Mouse (Mus musculus) liver, embryonic 13.5 days (tissue): ENCODE results near the gene Hmcn2. TPM values are rescaled to one million over a fixed set of nuclear protein-coding genes. Genes with fewer than 3 reads are reported as not detected.

Experiments used
- ATAC-seq: fragments of 200-750 bp; cut with Nextera tagmentation; 2 replicates; pipeline ENCODE4 v1.8.0; 2017; ENCODE audit warnings: low read depth, mild to moderate bottlenecking, moderate number of reproducible peaks, moderate library complexity
- DNase-seq: peaks from one replicate; pipeline ENCODE4 v3.0.0; 2022
- H3K27ac ChIP-seq: fragments of 300-500 bp; sonication (generic); 2 replicates; pipeline ENCODE4 v1.5.1; 2015; ENCODE audit warnings: moderate library complexity, mild to moderate bottlenecking, inconsistent platforms
- H3K27me3 ChIP-seq: fragments of 300-500 bp; sonication (generic); 2 replicates; pipeline ENCODE4 v1.6.1; 2015; ENCODE audit warnings: mild to moderate bottlenecking, inconsistent platforms
- H3K36me3 ChIP-seq: fragments of 300-500 bp; sonication (generic); 2 replicates; pipeline ENCODE4 v1.6.1; 2015; ENCODE audit warnings: mild to moderate bottlenecking, inconsistent platforms
- H3K4me1 ChIP-seq: fragments of 300-500 bp; sonication (generic); replicated peaks from 2 replicates; pipeline ENCODE4 v1.6.1; 2015; ENCODE audit warnings: inconsistent platforms
- H3K4me2 ChIP-seq: fragments of 300-500 bp; sonication (generic); 2 replicates; pipeline ENCODE4 v1.6.1; 2015; ENCODE audit warnings: inconsistent platforms, mild to moderate bottlenecking, moderate library complexity
- H3K4me3 ChIP-seq: fragments of 300-500 bp; sonication (generic); replicated peaks from 2 replicates; pipeline ENCODE4 v1.5.1; 2015; ENCODE audit warnings: mild to moderate bottlenecking, inconsistent platforms
- H3K9ac ChIP-seq: fragments of 300-500 bp; sonication (generic); 2 replicates; pipeline ENCODE4 v1.6.1; 2015; ENCODE audit warnings: mild to moderate bottlenecking, inconsistent platforms
- H3K9me3 ChIP-seq: fragments of 300-500 bp; sonication (generic); replicated peaks from 2 replicates; pipeline ENCODE4 v1.6.1; 2016; ENCODE audit warnings: inconsistent platforms
- WGBS: fragments of 180-500 bp; shearing (Covaris S2); methylation state at CpG from one replicate; pipeline ENCODE4 v1.1.7; 2015; ENCODE audit not compliant: insufficient replicate concordance; 5-methylcytosine and 5-hydroxymethylcytosine counted together
- polyA plus RNA-seq: library from polyadenylated mRNA; unstranded; fragments of >200 nt; fragmentation: Nextera tagmentation; extraction: Ambion mirVana; gene quantifications from 2 replicates; pipeline ENCODE4 v1.2.1, GENCODE M21; 2015

The Hmcn2 gene
- polyA plus RNA-seq, 1 experiment from 2014 or later: 0.25 TPM

DNA sequence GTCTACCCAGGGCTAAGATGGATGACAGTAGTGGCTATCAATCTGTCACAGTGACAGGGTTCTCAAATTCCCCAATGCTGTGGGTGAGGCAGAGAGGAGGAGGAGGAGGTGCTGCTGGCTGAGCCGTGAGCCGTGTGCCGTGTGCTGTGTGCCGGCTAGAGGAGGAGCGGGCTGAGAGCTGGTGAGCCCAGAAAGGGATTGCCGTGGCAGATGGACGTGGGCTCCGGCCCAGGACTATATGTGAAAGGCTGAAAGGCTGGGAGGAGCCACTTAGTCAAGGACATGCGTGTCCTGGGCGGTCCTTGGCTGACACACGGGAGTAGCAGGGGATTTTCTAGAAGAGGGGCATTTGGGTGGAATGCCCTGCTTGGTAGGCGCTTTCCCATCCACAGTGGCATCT lies 31.3 kb upstream of the Hmcn2 start:
- DNase-seq (no peak), ATAC-seq (no peak)
- Histone ChIP-seq H3K9me3 (no peaks in the 10 kb centered on the region), H3K4me2 (no peak overlapping the region), H3K4me3 (no peak overlapping the region), H3K27me3 (no peaks in the 10 kb centered on the region), H3K27ac (no peak overlapping the region), H3K9ac (no peak overlapping the region), H3K36me3 (no peaks in the 10 kb centered on the region), H3K4me1 (no peaks in the 10 kb centered on the region)
- WGBS: 77% methylated on average over 12 of the region's 12 CpGs

DNA sequence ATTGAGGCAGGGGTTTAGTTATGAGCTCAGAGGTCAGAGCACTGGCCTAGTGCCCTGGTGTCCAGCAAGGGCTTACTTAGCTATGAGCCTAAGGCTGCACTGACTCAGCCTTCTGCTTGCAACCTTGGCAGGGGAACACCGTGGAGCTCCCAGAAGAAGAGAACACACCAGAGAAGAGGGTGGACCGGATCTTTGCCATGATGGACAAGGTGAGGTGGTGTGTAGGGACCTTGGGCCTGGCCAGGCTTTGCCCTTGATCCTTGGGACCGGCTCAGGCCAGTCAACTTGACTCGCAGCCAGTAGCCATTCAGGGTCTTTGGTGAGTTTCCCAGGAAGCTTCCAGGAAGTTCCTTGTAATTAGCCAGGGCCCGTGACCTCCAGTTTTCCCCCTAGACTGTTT lies 29.7 kb upstream of the Hmcn2 start:
- H3K27ac ChIP-seq: no peak overlapping the region
- no peaks in the 10 kb centered on the region for H3K4me1 ChIP-seq
- no peaks in the 10 kb centered on the region for H3K27me3 ChIP-seq
- no peak for ATAC-seq
- no peak overlapping the region for H3K4me2 ChIP-seq
- H3K4me3 ChIP-seq: no peak overlapping the region
- no peaks in the 10 kb centered on the region for H3K36me3 ChIP-seq
- 70% methylated on average over 5 of the region's 5 CpGs for WGBS
- H3K9me3 ChIP-seq: no peaks in the 10 kb centered on the region
- H3K9ac ChIP-seq: no peak overlapping the region
- DNase-seq: no peak

DNA sequence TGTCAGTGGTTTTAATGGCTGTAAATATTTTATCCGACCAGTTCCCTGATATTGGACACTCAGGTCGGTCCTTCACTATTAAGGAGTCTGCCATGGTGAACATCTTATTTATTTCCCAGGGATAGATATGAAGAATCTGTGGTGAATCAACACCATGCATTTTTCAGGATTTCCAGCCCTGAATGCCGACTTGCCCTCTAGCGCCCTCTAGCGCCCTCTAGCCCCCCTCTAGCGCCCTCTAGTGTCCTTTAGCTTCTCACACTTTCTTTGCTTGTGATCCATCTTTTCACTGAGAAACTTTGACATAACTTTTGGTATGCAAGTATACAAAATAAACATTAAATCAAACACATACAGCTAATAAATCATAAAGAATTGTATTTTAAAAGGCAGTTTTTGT lies 22.8 kb upstream of the Hmcn2 start:
- Histone ChIP-seq H3K27ac (no peak overlapping the region), H3K36me3 (no peaks in the 10 kb centered on the region)

DNA sequence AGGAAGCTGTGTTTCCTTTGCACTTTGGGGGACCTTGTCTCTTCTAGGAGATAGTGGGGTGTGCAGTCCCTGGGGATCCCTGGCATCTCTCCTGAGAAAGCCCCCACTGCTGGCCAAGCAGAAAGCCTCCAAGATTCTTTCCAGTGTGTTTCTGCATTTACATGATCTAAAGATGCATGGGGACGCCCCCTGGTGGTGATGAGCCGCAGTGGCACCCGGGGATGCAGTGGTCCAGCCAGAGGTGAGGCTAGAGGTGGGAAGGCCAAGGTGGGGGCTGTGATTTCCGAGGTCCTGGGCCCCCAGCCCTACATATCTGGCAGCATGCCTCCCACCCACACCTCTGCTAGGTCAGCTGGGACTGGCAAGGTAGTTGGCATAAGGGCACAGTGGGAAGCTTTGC lies 19.2 kb upstream of the Hmcn2 start:
- H3K4me1 ChIP-seq: peaks cover 9% of the 10 kb centered on the region
- H3K9ac ChIP-seq: no peak overlapping the region
- H3K9me3 ChIP-seq: no peaks in the 10 kb centered on the region
- H3K4me2 ChIP-seq: no peak overlapping the region
- peak; percentile 52 for DNase-seq
- no peak overlapping the region for H3K4me3 ChIP-seq
- H3K27me3 ChIP-seq: no peaks in the 10 kb centered on the region
- 3% methylated on average over 4 of the region's 4 CpGs for WGBS
- ATAC-seq: no peak
- no peak overlapping the region for H3K27ac ChIP-seq
- no peaks in the 10 kb centered on the region for H3K36me3 ChIP-seq

More for the DNA sequence above, 22.8 kb upstream of the Hmcn2 start:
- DNase-seq (peak; percentile 26), ATAC-seq (no peak)
- 6% methylated on average over 6 of the region's 6 CpGs for WGBS
- Histone ChIP-seq H3K27me3 (no peaks in the 10 kb centered on the region), H3K9ac (no peak overlapping the region), H3K9me3 (no peaks in the 10 kb centered on the region), H3K4me1 (no peaks in the 10 kb centered on the region), H3K4me3 (no peak overlapping the region), H3K4me2 (no peak overlapping the region)

DNA sequence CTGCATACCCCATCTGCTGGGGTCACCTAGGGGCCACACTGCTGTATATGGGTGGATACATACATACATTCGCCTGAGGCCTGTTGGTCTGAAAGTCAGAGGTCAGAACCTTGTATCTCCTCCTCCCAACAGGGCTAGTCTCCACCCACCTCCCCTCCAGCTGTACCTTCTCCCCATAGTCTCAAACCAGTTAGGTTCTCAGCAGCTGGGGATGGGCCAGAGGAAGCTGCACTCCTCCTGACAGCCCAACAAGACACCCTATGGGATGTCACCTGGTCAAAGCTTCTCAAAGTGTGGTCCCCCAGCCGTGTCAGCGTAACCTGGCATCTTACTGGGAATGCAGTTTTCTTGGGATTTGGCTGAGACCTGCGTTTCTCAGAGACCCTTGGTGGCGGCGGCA lies 17.8 kb upstream of the Hmcn2 start:
- no peak overlapping the region for H3K9ac ChIP-seq
- no peaks in the 10 kb centered on the region for H3K36me3 ChIP-seq
- no peaks in the 10 kb centered on the region for H3K9me3 ChIP-seq
- no peak overlapping the region for H3K4me2 ChIP-seq
- H3K4me3 ChIP-seq: no peak overlapping the region
- no peak overlapping the region for H3K27ac ChIP-seq
- ATAC-seq (no peak), DNase-seq (no peak)
- no peaks in the 10 kb centered on the region for H3K27me3 ChIP-seq
- WGBS: 66% methylated on average over 6 of the region's 6 CpGs
- peaks cover 9% of the 10 kb centered on the region for H3K4me1 ChIP-seq

DNA sequence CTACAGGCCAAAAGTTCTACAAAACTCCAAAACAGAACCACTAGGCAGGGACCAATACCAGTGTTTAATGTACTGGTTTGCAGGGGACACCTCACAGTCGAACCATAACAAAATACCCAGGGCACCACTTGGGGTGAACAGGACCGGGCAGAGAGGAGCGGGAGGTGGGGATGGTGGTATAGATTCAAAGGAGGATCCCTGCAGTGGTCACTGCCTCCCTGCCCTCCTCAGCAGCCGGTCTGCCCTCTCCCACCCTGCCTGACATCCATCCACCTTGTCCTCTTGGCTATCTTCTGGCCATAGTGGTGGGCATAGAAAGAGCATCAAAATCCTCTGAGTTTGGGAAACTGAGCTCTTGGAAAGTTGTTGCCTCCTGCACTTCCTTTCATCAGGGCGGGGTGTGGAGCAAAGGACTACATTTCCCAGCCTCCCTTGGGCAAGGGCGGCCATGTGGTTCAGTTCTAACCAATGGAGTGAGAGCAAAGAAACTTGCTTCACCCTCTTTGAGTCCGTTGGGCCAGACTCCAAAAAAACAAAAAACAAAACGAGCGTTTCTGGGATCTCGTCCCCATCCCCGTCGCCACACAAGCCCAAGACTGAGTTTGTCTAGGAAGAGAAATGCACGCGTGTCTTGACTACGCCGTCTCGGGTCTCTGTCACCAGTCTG lies 16.5 kb upstream of the Hmcn2 start:
- Histone ChIP-seq H3K4me3 (peak overlapping the region; percentile 50), H3K4me2 (peak overlapping the region; percentile 57), H3K36me3 (no peaks in the 10 kb centered on the region), H3K9ac (peak overlapping the region; percentile 33; the same call in 1 of the 2 replicates), H3K4me1 (peaks cover 9% of the 10 kb centered on the region), H3K9me3 (no peaks in the 10 kb centered on the region), H3K27ac (no peak overlapping the region), H3K27me3 (no peaks in the 10 kb centered on the region)
- ATAC-seq: peak; percentile 67
- DNase-seq: peak; percentile 40
- 5% methylated on average over 17 of the region's 17 CpGs for WGBS

DNA sequence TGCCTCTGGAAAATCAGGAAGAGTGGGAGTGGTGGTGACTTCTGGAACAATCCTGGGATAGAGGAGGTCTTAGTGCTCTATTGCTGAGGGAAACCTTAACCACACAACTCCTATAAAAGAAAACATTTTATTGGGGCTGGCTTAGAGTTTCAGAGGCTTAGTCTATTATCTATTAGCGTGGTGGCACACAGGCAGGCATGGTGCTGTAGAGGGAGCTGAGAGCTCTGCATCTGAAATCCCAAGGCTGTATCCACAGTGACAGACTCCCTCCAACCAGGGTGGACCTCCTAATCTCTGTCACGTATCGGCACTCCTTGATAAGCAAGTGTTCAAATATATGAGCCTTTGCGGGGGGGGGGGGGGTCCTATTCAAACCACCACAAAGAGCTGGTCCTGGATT lies 15.4 kb upstream of the Hmcn2 start:
- H3K36me3 ChIP-seq: no peaks in the 10 kb centered on the region
- H3K9me3 ChIP-seq: no peaks in the 10 kb centered on the region
- H3K4me2 ChIP-seq: peak overlapping the region; percentile 57
- H3K4me1 ChIP-seq: peaks cover 9% of the 10 kb centered on the region
- ATAC-seq (no peak), DNase-seq (no peak)
- H3K4me3 ChIP-seq: 0 out of 2 replicates have a peak overlapping the region, but pooled peaks have one; percentile 50
- WGBS: 24% methylated on average over 4 of the region's 4 CpGs
- H3K9ac ChIP-seq: no peak overlapping the region
- no peaks in the 10 kb centered on the region for H3K27me3 ChIP-seq
- H3K27ac ChIP-seq: no peak overlapping the region

DNA sequence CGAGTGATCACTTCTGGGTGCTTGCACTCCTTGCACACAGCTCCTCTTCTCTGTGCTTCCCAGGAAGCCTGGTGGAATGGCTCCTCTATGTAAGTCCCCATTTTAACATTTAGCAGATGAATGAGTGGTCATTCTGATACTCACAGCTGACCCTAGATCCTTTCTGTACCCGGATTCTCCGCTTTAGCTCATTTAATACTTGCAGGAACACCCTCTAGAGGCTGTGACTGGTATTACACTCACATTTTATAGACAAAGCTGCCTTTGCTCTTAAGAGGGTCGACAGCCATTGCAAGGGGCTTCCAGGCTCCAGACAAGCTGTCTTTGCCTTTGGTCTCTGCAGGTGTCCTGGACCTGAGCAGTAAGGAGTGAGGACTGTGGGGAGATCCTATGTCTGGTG lies 14.9 kb upstream of the Hmcn2 start:
- Histone ChIP-seq H3K27ac (no peak overlapping the region), H3K4me3 (no peak overlapping the region), H3K9me3 (no peaks in the 10 kb centered on the region), H3K27me3 (no peaks in the 10 kb centered on the region), H3K36me3 (no peaks in the 10 kb centered on the region), H3K4me1 (peaks cover 9% of the 10 kb centered on the region), H3K9ac (no peak overlapping the region), H3K4me2 (no peak overlapping the region)
- DNase-seq (peak; percentile 11), ATAC-seq (no peak)
- 21% methylated on average over 4 of the region's 4 CpGs for WGBS

DNA sequence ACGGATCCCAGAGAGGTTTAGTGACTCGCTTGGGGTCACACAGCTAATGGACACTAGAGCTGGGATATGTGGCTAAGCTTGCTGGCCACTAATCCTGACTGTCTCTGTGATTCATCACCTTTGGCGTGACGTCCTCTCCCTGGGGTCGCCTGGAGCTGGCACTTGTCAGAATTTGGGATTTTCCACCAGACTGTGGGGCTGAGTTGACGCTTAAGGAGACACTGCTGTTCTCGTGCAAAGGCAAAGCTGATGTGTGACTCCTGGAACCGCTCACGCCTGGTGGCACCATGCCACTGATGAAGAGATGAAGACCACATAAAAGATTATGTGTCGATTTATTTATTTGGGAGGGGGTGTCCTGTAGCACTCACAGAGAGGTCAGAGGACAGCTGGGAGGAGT lies 14.2 kb upstream of the Hmcn2 start:
- H3K4me2 ChIP-seq: no peak overlapping the region
- 55% methylated on average over 10 of the region's 10 CpGs for WGBS
- H3K27ac ChIP-seq: no peak overlapping the region
- peaks cover 9% of the 10 kb centered on the region for H3K4me1 ChIP-seq
- H3K9me3 ChIP-seq: no peaks in the 10 kb centered on the region
- DNase-seq: no peak
- no peak for ATAC-seq
- H3K9ac ChIP-seq: no peak overlapping the region
- no peak overlapping the region for H3K4me3 ChIP-seq
- H3K27me3 ChIP-seq: no peaks in the 10 kb centered on the region
- no peaks in the 10 kb centered on the region for H3K36me3 ChIP-seq

DNA sequence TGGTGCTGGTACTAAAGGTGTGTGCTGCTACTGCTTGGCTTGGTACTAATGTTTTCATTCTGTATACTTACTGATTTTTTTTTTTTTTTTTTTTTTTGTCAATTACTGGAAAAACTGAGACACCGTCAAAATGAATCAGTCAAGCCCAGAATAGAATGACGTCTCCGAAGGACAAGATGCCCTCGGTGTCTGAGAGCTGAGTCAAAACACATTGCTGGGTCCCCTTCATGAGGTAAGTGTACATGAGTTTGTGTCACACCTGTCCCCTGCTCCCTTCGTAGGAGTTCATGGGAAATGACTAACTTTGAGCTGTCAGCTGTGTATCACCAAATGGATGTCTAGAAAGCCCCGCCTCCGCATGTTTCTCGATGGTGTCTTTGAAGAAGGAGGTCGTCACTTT lies 11.0 kb upstream of the Hmcn2 start:
- no peaks in the 10 kb centered on the region for H3K36me3 ChIP-seq
- H3K4me1 ChIP-seq: peaks cover 9% of the 10 kb centered on the region
- DNase-seq (no peak), ATAC-seq (no peak)
- no peaks in the 10 kb centered on the region for H3K9me3 ChIP-seq
- no peak overlapping the region for H3K4me3 ChIP-seq
- no peak overlapping the region for H3K4me2 ChIP-seq
- WGBS: 60% methylated on average over 9 of the region's 9 CpGs
- no peaks in the 10 kb centered on the region; the same call in 1 of the 2 replicates for H3K27me3 ChIP-seq
- H3K9ac ChIP-seq: no peak overlapping the region
- H3K27ac ChIP-seq: no peak overlapping the region

DNA sequence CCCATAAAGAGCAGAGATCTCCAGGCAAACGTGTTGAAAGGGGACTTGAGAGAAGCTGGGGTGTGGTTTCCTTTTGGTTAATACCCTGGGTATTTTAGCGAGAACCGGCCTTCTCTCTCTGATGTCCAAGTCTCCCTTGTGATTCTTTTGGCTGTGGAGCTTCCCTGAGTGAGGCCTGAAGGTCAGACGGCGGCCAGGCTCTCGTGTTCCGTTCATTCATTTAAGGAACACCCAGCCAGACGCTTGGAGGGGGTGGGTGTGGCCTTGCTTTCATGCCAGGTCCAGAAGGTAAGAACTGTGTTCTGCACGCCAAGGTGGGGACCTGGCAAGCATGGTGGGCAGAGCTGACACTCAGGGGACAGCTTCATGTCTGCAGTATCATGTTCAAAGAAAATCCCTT lies 10.0 kb upstream of the Hmcn2 start:
- H3K4me2 ChIP-seq: no peak overlapping the region
- no peak overlapping the region for H3K4me3 ChIP-seq
- H3K9me3 ChIP-seq: no peaks in the 10 kb centered on the region
- 57% methylated on average over 9 of the region's 9 CpGs for WGBS
- H3K36me3 ChIP-seq: no peaks in the 10 kb centered on the region
- H3K9ac ChIP-seq: no peak overlapping the region
- H3K27ac ChIP-seq: no peak overlapping the region
- no peaks in the 10 kb centered on the region; the same call in 1 of the 2 replicates for H3K4me1 ChIP-seq
- peaks cover 3% of the 10 kb centered on the region; the same call in 1 of the 2 replicates for H3K27me3 ChIP-seq
- DNase-seq: no peak
- no peak for ATAC-seq
